Mouse (Mus musculus): ENCODE measurements around the gene Olfr656. TPM values are rescaled to one million over a fixed set of nuclear protein-coding genes. Genes with fewer than 3 reads are reported as not detected.

Olfr656 gene
- total RNA-seq (2021): not detected
- long read RNA-seq, experiment 1: 0 reads
- long read RNA-seq, experiment 2: 0 reads

DNA sequence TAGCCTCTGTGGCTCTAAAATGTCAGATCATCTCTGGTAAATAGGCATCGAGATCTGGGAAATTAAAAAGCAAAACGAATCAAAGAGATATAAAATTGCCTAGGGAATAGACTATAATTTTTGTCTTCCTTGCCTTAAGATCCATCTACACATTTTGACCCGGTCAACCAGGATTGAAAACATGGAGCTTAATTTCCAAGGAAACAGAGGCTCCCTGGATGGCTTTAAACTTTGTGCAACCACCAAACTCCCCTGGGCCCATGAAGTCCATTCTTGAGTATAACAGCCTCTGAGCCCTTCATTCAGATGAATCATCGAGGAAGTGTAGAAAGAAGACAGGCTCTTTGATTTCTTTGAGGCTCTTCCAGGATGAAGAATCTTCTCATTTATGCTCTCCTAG, at the start of gene Olfr656:
Olfr656 (plus strand) TSS at position 301 of the 400 bp plus-strand sequence.
- intact Hi-C loops (cut with DNase I): no loop called here
- DNase-seq: no peak

DNA sequence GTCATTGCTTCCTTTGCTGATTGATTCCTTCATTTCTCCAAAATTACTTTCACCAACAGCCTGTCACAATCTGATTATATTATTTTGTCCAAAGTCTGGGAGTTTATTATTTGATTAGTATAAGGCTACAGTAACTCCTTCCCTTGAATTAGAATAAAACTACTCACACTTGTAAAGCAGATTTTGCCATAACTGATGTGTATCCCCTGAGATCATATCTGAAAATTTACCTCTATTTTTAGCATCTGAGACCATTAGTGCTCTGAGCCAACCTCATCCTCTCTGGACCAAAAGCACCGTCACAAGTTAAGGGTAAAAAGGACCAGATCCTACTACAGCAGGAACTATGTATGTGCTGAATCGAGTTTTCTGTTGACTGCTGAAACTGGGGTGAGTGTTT, 36.7 kb upstream of the Olfr656 start, which contains the start of gene Olfr653:
Olfr653 (plus strand) TSS at position 301 of the 400 bp plus-strand sequence.
- intact Hi-C loops (cut with DNase I): no loop called here
- no peak for DNase-seq

DNA sequence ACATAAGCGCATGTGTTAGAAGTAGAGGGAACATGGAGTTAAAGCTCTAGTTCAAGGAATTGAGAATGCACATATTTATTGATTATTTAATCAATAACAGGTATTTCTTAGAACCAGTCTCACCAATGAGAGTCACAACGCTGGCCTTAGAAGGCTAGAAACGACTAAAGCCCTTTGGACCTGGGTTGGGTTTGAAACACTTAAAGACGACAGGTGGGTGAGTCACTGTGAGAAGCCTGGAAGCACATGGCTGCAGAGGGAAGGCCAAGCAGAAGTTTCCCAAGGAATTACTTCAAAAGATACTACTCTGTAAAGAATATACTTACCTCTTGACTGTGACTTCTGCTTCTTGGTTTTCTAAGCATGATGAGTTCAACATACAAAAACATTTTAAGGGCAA, 32.9 kb upstream of the Olfr656 start:
- DNase-seq: no peak
- intact Hi-C loops (cut with DNase I): no loop called here

DNA sequence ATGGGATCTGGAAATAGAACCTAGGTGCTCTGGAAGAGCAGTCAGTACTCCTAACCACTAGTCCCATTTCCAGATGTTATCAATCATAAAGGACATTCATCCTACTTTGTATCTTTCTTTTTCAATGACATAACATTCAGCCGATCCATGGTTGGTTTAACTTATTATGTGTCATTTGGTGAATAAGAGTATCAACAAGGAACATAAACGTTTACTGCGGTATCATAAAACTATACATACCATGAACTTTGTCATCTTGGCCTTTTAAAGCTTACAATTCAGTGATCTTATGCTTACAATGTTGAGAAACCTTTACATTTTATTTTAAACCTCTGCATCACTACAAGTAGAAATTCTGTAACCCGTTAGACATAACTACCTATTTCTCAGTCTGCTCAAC, 32.3 kb upstream of the Olfr656 start:
- intact Hi-C loops (cut with DNase I): no loop called here
- no peak for DNase-seq

DNA sequence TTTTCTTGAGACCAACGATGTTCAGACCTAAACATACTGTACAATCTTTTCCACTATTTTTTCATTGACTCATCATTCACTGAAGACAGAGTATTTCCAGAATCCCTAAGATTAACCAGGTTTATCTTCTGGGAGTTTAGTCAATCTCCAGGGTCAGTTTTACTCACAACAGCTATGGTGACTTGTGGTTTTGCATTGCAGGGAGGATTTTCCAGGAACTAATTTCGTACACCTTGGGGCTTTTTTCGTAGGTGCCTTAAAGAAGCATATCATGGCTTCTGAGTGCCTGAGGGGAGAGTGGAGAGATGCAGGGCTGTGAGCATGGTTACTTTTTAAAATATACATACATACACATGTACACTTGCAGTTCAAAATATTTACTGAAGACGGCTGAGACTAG, 27.0 kb upstream of the Olfr656 start, which contains the start of gene Olfr654:
Olfr654 (plus strand) TSS at position 301 of the 400 bp plus-strand sequence.
- no peak for DNase-seq
- intact Hi-C loops (cut with DNase I): no loop called here

DNA sequence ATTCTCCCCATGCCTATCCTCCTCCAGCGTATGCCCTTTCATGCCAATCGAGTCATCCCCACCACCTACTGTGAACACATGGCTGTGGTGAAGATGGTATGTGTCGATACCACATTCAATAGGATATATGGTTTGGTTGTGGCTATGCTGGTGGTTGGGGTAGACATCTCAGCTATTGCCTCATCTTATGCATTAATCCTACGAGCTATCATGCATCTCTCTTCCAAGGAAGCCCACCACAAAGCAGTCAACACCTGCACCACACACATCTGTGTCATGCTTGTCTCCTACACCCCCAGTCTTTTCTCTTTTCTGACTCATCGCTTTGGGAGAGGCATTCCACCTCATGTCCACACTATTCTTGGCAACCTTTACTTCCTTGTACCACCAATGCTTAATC, 25.5 kb upstream of the Olfr656 start:
- intact Hi-C loops (cut with DNase I): no loop called here
- no peak for DNase-seq

DNA sequence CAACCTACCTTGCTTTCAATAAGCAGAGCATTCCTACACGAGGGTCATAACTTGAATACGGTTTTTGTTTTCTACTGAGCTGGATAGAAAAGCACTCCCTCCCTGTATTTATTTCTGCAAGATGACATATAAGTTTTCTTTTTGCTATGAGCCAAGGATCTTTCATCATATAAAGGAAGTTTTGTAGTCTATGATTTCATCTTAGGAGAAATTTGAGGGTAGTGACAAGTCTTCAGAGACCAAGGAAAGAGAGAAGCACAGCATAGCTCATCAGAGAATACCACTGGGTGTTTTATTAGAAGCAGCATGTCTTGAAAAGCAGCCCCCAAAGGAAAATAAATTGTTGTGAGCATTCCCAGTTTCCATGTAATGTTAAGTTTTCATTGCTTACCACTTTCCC, 12.1 kb upstream of the Olfr656 start, which contains the start of gene Olfr655:
Olfr655 (minus strand) TSS at position 101 of the 400 bp plus-strand sequence.
- intact Hi-C loops (cut with DNase I): no loop called here
- no peak for DNase-seq

DNA sequence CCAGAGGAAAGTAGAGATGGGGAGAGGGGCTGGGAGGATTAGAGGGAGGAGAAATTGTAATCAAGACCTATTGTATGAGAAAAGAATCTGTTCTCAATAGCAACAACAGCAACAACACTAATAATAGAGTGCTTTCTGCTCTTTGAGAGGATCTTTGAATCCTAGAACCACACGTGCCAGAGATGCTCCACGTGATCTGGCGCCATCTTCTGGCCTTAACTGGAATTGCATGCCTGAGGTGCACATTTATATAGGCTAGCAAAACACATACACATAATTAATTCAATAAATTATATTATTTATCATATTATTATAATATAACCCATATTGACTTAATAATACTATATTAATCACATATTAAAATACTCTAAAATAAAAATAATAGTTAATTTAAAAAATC, 10.6 kb upstream of the Olfr656 start:
- intact Hi-C loops (cut with DNase I): no loop called here

DNA sequence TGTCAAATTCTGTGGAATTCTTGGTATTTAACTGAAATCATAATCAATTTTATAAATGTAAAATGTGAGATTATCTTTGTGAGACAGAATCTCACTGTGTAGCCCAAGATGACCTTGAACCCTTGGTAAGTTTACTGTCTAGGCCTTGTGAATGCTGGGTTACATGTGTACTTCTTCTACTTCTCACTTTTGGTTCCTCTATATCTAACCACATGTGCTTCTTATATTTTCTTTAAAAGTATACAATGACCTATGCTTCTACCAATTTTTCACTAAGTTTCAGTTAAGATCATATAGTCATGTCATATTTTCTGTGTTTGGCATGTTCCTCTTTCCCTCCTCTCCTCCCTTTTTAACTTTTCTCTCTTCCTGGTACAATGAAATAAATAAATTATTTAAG, 9.0 kb upstream of the Olfr656 start:
- DNase-seq: no peak
- intact Hi-C loops (cut with DNase I): no loop called here

More for the DNA sequence above, 10.6 kb upstream of the Olfr656 start:
- no peak for DNase-seq

DNA sequence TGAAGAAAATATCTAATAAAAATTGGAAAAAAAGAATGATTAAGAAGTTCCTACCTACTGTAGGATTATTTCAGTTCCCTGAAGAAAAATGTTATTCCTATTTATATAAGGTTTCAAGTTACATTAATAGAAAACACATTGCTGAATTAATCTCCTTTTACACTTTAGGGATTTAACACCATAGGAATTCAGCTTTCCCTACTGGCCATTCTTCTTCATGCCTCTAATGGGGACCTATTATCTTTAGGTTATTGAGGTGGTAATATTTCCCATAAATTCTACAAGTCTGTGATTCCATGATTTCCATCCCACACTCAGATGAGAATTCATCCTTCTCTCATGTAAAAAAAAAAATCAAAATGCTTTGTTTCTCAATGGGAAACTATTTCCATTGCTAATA, 10.7 kb downstream of the Olfr656 start, which contains the start of gene Olfr657:
Olfr657 (plus strand) TSS at position 301 of the 400 bp plus-strand sequence.
- no peak for DNase-seq
- intact Hi-C loops (cut with DNase I): no loop called here

DNA sequence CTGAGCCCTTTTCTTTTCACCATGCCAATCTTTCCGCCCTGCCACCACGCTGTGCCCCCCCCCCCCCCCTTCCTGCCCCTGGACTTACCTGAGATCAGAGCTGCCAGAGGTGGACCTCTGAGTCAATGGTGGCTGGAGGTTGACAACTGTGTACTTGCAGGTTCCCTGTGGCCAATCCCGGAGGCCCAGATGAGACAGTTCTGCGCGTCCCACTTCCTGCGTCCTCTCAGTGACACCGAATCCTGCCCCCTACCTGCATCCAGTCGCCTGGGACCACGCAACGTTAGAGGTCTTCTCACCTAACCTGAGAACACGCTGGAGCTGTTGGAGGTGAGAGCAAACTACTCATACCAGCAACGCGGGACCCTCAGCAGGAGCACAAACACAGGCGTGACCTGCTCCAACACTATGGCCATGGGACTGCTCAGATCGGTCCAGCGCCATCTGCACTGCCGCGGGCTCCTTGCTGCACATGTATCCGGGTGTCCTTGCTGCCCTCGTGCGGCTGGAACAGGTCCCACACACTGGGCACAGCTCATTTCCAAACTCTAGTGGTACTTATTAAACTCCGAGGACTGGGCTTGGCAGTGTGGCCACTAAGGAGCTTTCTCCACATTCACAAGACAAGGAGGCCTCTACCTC, 33.2 kb downstream of the Olfr656 start, which contains the start of gene Olfr658:
Olfr658 (minus strand) TSS at position 465 of the 642 bp plus-strand sequence.
- no peak for DNase-seq
- intact Hi-C loops (cut with DNase I): no loop called here

DNA sequence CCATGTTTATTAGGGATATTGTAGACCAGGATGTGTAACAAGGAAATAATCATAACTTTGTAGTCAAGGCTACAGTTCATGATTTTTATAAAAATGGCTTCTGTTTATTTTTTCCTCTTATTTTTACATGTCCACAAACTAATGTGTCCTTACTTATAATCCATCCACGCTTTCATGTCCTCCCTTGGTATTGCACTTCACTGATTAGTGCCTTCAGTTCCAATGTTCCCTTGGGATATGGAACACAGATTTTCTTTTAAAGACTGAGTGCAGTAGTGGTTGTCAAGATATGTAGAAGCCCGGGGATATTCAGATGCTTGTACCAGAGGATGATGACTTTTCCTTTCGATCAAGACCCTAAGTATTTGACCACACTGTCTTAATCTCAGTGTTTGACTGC, 52.7 kb downstream of the Olfr656 start, which contains the start of gene Olfr659:
Olfr659 (plus strand) TSS at position 301 of the 400 bp plus-strand sequence.
- intact Hi-C loops (cut with DNase I): no loop called here
- DNase-seq: no peak

Other genes starting within 250 kb of the Olfr656 start
- gene Trim30b, start 244.1 kb upstream of the Olfr656 start, total RNA-seq (2021): not detected
- not detected for gene Trim30c, start 213.1 kb upstream of the Olfr656 start, total RNA-seq (2021)
- 1 to 10 TPM in 1 of 2 experiments, under 1 TPM in 1; 0.77 to 1.2 TPM for gene Trim30a, start 148.8 kb upstream of the Olfr656 start, total RNA-seq (2021)
- gene Trim30d, start 106.1 kb upstream of the Olfr656 start, total RNA-seq (2021): under 1 TPM; 0.20 to 0.30 TPM
- gene Olfr651, start 63.8 kb upstream of the Olfr656 start, total RNA-seq (2021): not detected
- not detected for gene Olfr652, start 53.1 kb upstream of the Olfr656 start, total RNA-seq (2021)
- gene Olfr653, start 36.6 kb upstream of the Olfr656 start, total RNA-seq (2021): not detected
- not detected for gene Olfr654, start 26.9 kb upstream of the Olfr656 start, total RNA-seq (2021)
- gene Olfr655, start 12.2 kb upstream of the Olfr656 start, total RNA-seq (2021): not detected
- not detected for gene Olfr657, start 10.8 kb downstream of the Olfr656 start, total RNA-seq (2021)
- gene Olfr658, start 33.4 kb downstream of the Olfr656 start, total RNA-seq (2021): not detected
- not detected for gene Olfr659, start 52.8 kb downstream of the Olfr656 start, total RNA-seq (2021)
- gene Olfr661, start 72.5 kb downstream of the Olfr656 start, total RNA-seq (2021): not detected
- gene Usp17le, start 163.5 kb downstream of the Olfr656 start, total RNA-seq (2021): not detected
- not detected for gene Usp17lb, start 228.6 kb downstream of the Olfr656 start, total RNA-seq (2021)
- gene Usp17la, start 243.1 kb downstream of the Olfr656 start, total RNA-seq (2021): not detected

Measured in gastrocnemius, postnatal 36 days (tissue).